ENCODE assay signal across 16 mouse cellular contexts in the genomic region with DNA sequence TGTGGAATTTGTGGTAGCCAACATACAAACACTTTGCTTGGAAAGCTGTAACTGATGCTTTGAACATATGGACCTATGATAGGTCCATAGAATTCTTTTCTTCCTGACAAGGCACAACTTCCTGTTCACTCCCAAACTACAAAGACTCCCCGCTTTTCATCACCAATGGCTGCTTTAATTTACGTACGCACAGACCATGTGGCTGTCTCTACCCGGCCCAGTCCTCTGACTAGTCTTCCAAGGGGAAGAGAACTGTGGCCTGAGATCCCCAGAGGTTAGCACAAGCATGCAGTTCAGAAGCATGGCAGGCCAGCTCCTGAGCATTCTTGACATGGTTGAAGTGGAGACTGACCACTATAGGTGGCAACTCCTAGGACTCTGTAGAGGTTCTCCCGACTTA.
"Had no signal": no experiment of that assay in that cellular context is flagged by ENCODE, and none has a peak within 500 bp of the region (broad histone marks: within the 10 kb centered on the region; RNA-seq: fewer than 3 reads in every experiment).

No protein-coding gene starts in this region.

- H3K9ac ChIP-seq: limb, embryonic 13.5 days; liver, embryonic 14.5 days; neural tube, embryonic 12.5 days; stomach, embryonic 15.5 days had no signal

- H3K4me2 ChIP-seq: limb, embryonic 13.5 days; neural tube, embryonic 12.5 days; stomach, embryonic 15.5 days had no signal

- DNase-seq: kidney, postnatal 10 days; kidney, postnatal 4 days; left cerebral cortex, postnatal 4 days; lung, adult 18-20 months; lung, postnatal 36 days; midbrain, embryonic 14.5 days; retina, postnatal 1 day; right cerebral cortex, postnatal 4 days; spleen, adult 18-20 months; thymus, postnatal 4 days had no signal

- H3K27ac ChIP-seq: limb, embryonic 13.5 days; liver, embryonic 14.5 days; midbrain, embryonic 10.5 days; neural tube, embryonic 12.5 days; stomach, embryonic 15.5 days had no signal

- H3K4me1 ChIP-seq: neural tube, embryonic 12.5 days; stomach, embryonic 15.5 days had no signal

- H3K4me3 ChIP-seq: layer of hippocampus, adult 2 months; limb, embryonic 13.5 days; midbrain, embryonic 10.5 days; neural tube, embryonic 12.5 days; stomach, embryonic 15.5 days had no signal

- H3K9me3 ChIP-seq: limb, embryonic 13.5 days; midbrain, embryonic 10.5 days; neural tube, embryonic 12.5 days; stomach, embryonic 15.5 days had no signal

- H3K27me3 ChIP-seq: limb, embryonic 13.5 days; neural tube, embryonic 12.5 days; stomach, embryonic 15.5 days had no signal
